Mouse (Mus musculus) adrenal gland, adult 18-20 months (tissue): ENCODE results near the gene Mcf2l. TPM values are rescaled to one million over a fixed set of nuclear protein-coding genes. Genes with fewer than 3 reads are reported as not detected.

Experiments used
- DNase-seq, 2 experiments: peaks; one replicate each; pipeline ENCODE4 v3.0.0; 2021 to 2022; ENCODE audit warnings: low spot score in 2 of 2
- microRNA-seq, 2 experiments: library from miRNA; unstranded; fragments of <30 nt; microRNA quantifications; one replicate each; pipeline ENCODE4 v1.2.0; 2021; ENCODE audit warnings: borderline number of aligned reads in 2 of 2
- total RNA-seq, 2 experiments: library from RNA; stranded (reverse); gene quantifications; 1 replicate in 1 of 2; 2 replicates in 1 of 2; pipeline ENCODE4 v1.2.3; 2021

Gene Mcf2l
- total RNA-seq, 2 experiments from 2014 or later, result 31.1 to 32.0 TPM

GRCm38 (mm10) chr8:13060441-13061150, 187.0 kb downstream of the Mcf2l start, which contains the start of gene Proz:
Gene Proz, plus strand, starts transcription at chr8:13060914.
- DNase-seq, result no peak

GRCm38 (mm10) chr8:13063112-13063511, 189.5 kb downstream of the Mcf2l start:
- no peak for DNase-seq

Small RNA genes within 50 kb of the gene (microRNA-seq; reads per million reads assigned to microRNA genes)
- 0 reads per million in 2 experiments for gene Gm38671

Other genes starting within 250 kb of the Mcf2l start
- 10 to 100 TPM; 27.5 to 33.8 TPM for gene Tubgcp3, start 201.6 kb upstream of the Mcf2l start, total RNA-seq
- 100 to 1,000 TPM; 123 to 129 TPM for gene Atp11a, start 116.8 kb upstream of the Mcf2l start, total RNA-seq
- gene F7, start 152.2 kb downstream of the Mcf2l start, total RNA-seq, result 1 to 10 TPM in 1 of 2 experiments, under 1 TPM in 1; 0.48 to 1.2 TPM
- 1 to 10 TPM in 1 of 2 experiments, under 1 TPM in 1; 0.83 to 3.1 TPM for gene F10, start 163.5 kb downstream of the Mcf2l start, total RNA-seq
- gene Proz, start 187.1 kb downstream of the Mcf2l start, total RNA-seq, result not detected
- 10 to 100 TPM; 19.4 to 20.9 TPM for gene Pcid2, start 231.7 kb downstream of the Mcf2l start, total RNA-seq
- 100 to 1,000 TPM in 1 of 2 experiments, 10 to 100 TPM in 1; 77.3 to 136 TPM for gene Cul4a, start 231.8 kb downstream of the Mcf2l start, total RNA-seq